Mouse (Mus musculus) MEL (cell line): ENCODE measurements around the gene Dlgap1.

Experiments used
- CTCF ChIP-seq, 3 experiments: IDR thresholded peaks in 2 of 3; conservative IDR thresholded peaks in 1 of 3; 2 replicates each; pipeline ENCODE4 v1.5.1; 2011 to 2012; ENCODE audit warnings: low read length in 3 of 3, low read depth in 2 of 3, mild to moderate bottlenecking in 2 of 3, improper control_type of control experiment in 1 of 3, inconsistent platforms in 1 of 3, mixed read lengths in 1 of 3, moderate library complexity in 1 of 3; ENCODE audit not compliant: control insufficient read depth in 1 of 3, insufficient read depth in 1 of 3, poor library complexity in 1 of 3, severe bottlenecking in 1 of 3
- E2F4 ChIP-seq: IDR thresholded peaks from 2 replicates; pipeline ENCODE4 v1.6.1; 2011; ENCODE audit warnings: low read depth, low read length, improper control_type of control experiment, borderline replicate concordance
- GABPA ChIP-seq: IDR thresholded peaks from 2 replicates; pipeline ENCODE4 v1.6.1; 2012; ENCODE audit warnings: low read depth, mild to moderate bottlenecking, inconsistent platforms, low read length, improper control_type of control experiment, moderate library complexity
- HCFC1 ChIP-seq: IDR thresholded peaks from 2 replicates; pipeline ENCODE4 v1.6.1; 2012; ENCODE audit warnings: low read depth, mild to moderate bottlenecking, inconsistent platforms, low read length, improper control_type of control experiment, moderate library complexity
- MAX ChIP-seq: IDR thresholded peaks from 2 replicates; pipeline ENCODE4 v1.6.1; 2011; ENCODE audit warnings: low read length, improper control_type of control experiment
- MXI1 ChIP-seq: IDR thresholded peaks from 2 replicates; pipeline ENCODE4 v1.6.1; 2011; ENCODE audit warnings: mild to moderate bottlenecking, low read depth, low read length, improper control_type of control experiment
- NELFE ChIP-seq: IDR thresholded peaks from 2 replicates; pipeline ENCODE4 v1.6.1; 2011; ENCODE audit warnings: low read depth, low read length, improper control_type of control experiment
- POLR2A ChIP-seq, 2 experiments: IDR thresholded peaks; 2 replicates each; pipeline ENCODE4 v1.6.1; 2011 to 2012; ENCODE audit warnings: low read length in 2 of 2, mild to moderate bottlenecking in 2 of 2, control low read depth in 1 of 2, improper control_type of control experiment in 1 of 2, low read depth in 1 of 2, moderate library complexity in 1 of 2; ENCODE audit not compliant: control insufficient read depth in 1 of 2, insufficient read depth in 1 of 2, poor library complexity in 1 of 2
- POLR2AphosphoS5 ChIP-seq: IDR thresholded peaks from 2 replicates; pipeline ENCODE4 v1.6.1; 2012; ENCODE audit warnings: low read depth, borderline replicate concordance, mild to moderate bottlenecking, inconsistent platforms, low read length, moderate library complexity, mixed read lengths
- TBP ChIP-seq: IDR thresholded peaks from 2 replicates; pipeline ENCODE4 v1.8.0; 2011; ENCODE audit warnings: low read depth, low read length, improper control_type of control experiment
- USF1 ChIP-seq: IDR thresholded peaks from 2 replicates; pipeline ENCODE4 v1.6.1; 2014; ENCODE audit warnings: low read depth, mild to moderate bottlenecking, inconsistent platforms, low read length, improper control_type of control experiment, moderate library complexity
- ZNF384 ChIP-seq: IDR thresholded peaks from 2 replicates; pipeline ENCODE4 v1.6.1; 2012; ENCODE audit warnings: low read depth, mild to moderate bottlenecking, inconsistent platforms, low read length, improper control_type of control experiment

DNA sequence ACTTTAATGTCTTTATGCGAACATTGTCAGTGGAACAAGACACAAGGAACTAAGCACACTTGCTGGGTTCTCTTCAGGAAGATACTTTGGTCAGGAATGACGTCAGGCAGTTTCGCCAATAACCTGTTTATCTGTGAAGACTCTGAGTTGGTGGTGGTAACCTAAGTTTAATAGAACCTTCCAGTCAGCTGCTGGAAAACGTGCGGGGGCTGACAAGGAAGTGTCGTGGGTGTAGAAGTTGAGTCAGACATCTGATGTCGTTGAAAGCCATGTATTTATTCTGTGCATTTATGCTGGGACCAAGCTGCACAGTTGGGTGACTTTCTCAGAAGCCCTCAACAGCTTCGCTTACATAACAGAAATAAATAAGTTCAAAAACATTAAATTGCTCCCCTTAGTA, 477.6 kb downstream of the Dlgap1 start:
- TF ChIP-seq POLR2AphosphoS5: no peak
- TF ChIP-seq POLR2A (IDR thresholded peaks at IDR 0.05; ENCODE audit: control insufficient read depth in 1 of 2, insufficient read depth in 1 of 2, low read depth in 1 of 2, low read length in 2 of 2, poor library complexity in 1 of 2): no peak
- no peak for TF ChIP-seq CTCF (IDR thresholded peaks at IDR 0.05 in 2 of 3, conservative IDR thresholded peaks at IDR 0.05 in 1 of 3; ENCODE audit: control insufficient read depth in 1 of 3, insufficient read depth in 1 of 3, low read depth in 2 of 3, low read length in 3 of 3, poor library complexity in 1 of 3, severe bottlenecking in 1 of 3)
- no peak for TF ChIP-seq E2F4
- no peak for TF ChIP-seq HCFC1
- no peak for TF ChIP-seq MXI1
- TF ChIP-seq MAX: no peak
- TF ChIP-seq ZNF384: no peak
- TF ChIP-seq NELFE: no peak
- TF ChIP-seq GABPA: no peak
- no peak for TF ChIP-seq USF1
- TF ChIP-seq TBP: no peak
